Mouse (Mus musculus): ENCODE measurements around the gene Gria1. TPM values are rescaled to one million over a fixed set of nuclear protein-coding genes. Genes with fewer than 3 reads are reported as not detected.

The Gria1 gene
- polyA plus RNA-seq, 1 experiment from 2014 or later = 21.3 TPM

GRCm38 (mm10) chr11:57189391-57189790 lies 178.2 kb downstream of the Gria1 start:
- H3K27me3 ChIP-seq = no peaks in the 10 kb centered on the region
- 89% methylated on average over 8 of the region's 8 CpGs for WGBS
- ATAC-seq = no peak

GRCm38 (mm10) chr11:57194746-57195145 lies 183.6 kb downstream of the Gria1 start:
- H3K27ac ChIP-seq = no peak overlapping the region
- H3K4me3 ChIP-seq (replicated peaks) = no peak overlapping the region
- WGBS = 93% methylated on average over 5 of the region's 5 CpGs
- H3K4me1 ChIP-seq (replicated peaks) = peaks cover 5% of the 10 kb centered on the region; the same call in 1 of the 2 replicates
- H3K9me3 ChIP-seq = 0 out of 2 replicates have a peak, but pooled peaks cover 4% of the 10 kb centered on the region
- no peak overlapping the region for H3K9ac ChIP-seq (replicated peaks)
- no peak for ATAC-seq
- H3K36me3 ChIP-seq = no peaks in the 10 kb centered on the region
- H3K4me2 ChIP-seq (replicated peaks) = no peak overlapping the region
- H3K27me3 ChIP-seq = no peaks in the 10 kb centered on the region

More at GRCm38 (mm10) chr11:57189391-57189790, 178.2 kb downstream of the Gria1 start:
- no peak overlapping the region for H3K4me3 ChIP-seq (replicated peaks)
- H3K27ac ChIP-seq = no peak overlapping the region
- H3K4me2 ChIP-seq (replicated peaks) = no peak overlapping the region
- H3K36me3 ChIP-seq = no peaks in the 10 kb centered on the region
- no peaks in the 10 kb centered on the region for H3K4me1 ChIP-seq (replicated peaks)
- no peaks in the 10 kb centered on the region for H3K9me3 ChIP-seq
- H3K9ac ChIP-seq (replicated peaks) = no peak overlapping the region

- Histone ChIP-seq H3K27ac (no peak overlapping the region), H3K4me1 (replicated peaks) (peaks cover 9% of the 10 kb centered on the region), H3K9me3 (0 out of 2 replicates have a peak, but pooled peaks cover under 1% of the 10 kb centered on the region), H3K4me3 (replicated peaks) (no peak overlapping the region), H3K9ac (replicated peaks) (no peak overlapping the region), H3K27me3 (no peaks in the 10 kb centered on the region), H3K36me3 (no peaks in the 10 kb centered on the region), H3K4me2 (replicated peaks) (no peak overlapping the region)
- 81% methylated on average over 10 of the region's 10 CpGs for WGBS
- no peak for ATAC-seq
These were observed 190.2 kb downstream of the Gria1 start for GRCm38 (mm10) chr11:57201245-57201976.

GRCm38 (mm10) chr11:57204371-57204770 lies 193.2 kb downstream of the Gria1 start:
- Histone ChIP-seq H3K27me3 (no peaks in the 10 kb centered on the region), H3K36me3 (no peaks in the 10 kb centered on the region), H3K4me3 (replicated peaks) (no peak overlapping the region), H3K9ac (replicated peaks) (no peak overlapping the region), H3K4me2 (replicated peaks) (no peak overlapping the region), H3K27ac (peak overlapping the region; percentile 49; the same call in 1 of the 2 replicates), H3K9me3 (no peaks in the 10 kb centered on the region), H3K4me1 (replicated peaks) (peaks cover 5% of the 10 kb centered on the region)
- WGBS = 43% methylated on average over 6 of the region's 6 CpGs
- ATAC-seq = no peak

- H3K9me3 ChIP-seq = no peaks in the 10 kb centered on the region
- H3K4me2 ChIP-seq (replicated peaks) = no peak overlapping the region
- no peak for ATAC-seq
- no peak overlapping the region for H3K4me3 ChIP-seq (replicated peaks)
- no peak overlapping the region for H3K9ac ChIP-seq (replicated peaks)
- H3K27ac ChIP-seq = no peak overlapping the region
- H3K36me3 ChIP-seq = no peaks in the 10 kb centered on the region
- H3K27me3 ChIP-seq = no peaks in the 10 kb centered on the region
- H3K4me1 ChIP-seq (replicated peaks) = peaks cover 11% of the 10 kb centered on the region
These were observed 196.1 kb downstream of the Gria1 start for GRCm38 (mm10) chr11:57207260-57207659.

- no peaks in the 10 kb centered on the region for H3K36me3 ChIP-seq
- H3K4me1 ChIP-seq (replicated peaks) = 0 out of 2 replicates have a peak, but pooled peaks cover 7% of the 10 kb centered on the region
- H3K9ac ChIP-seq (replicated peaks) = no peak overlapping the region
- H3K4me3 ChIP-seq (replicated peaks) = no peak overlapping the region
- 91% methylated on average over 7 of the region's 7 CpGs for WGBS
- H3K4me2 ChIP-seq (replicated peaks) = no peak overlapping the region
- H3K27me3 ChIP-seq = no peaks in the 10 kb centered on the region
- H3K27ac ChIP-seq = no peak overlapping the region
- H3K9me3 ChIP-seq = no peaks in the 10 kb centered on the region
- ATAC-seq = no peak
These were observed 202.9 kb downstream of the Gria1 start for GRCm38 (mm10) chr11:57214079-57214478.

- Histone ChIP-seq H3K27ac (no peak overlapping the region), H3K4me2 (replicated peaks) (no peak overlapping the region), H3K4me1 (replicated peaks) (0 out of 2 replicates have a peak, but pooled peaks cover 7% of the 10 kb centered on the region), H3K27me3 (no peaks in the 10 kb centered on the region), H3K9ac (replicated peaks) (no peak overlapping the region), H3K36me3 (no peaks in the 10 kb centered on the region), H3K9me3 (no peaks in the 10 kb centered on the region), H3K4me3 (replicated peaks) (no peak overlapping the region)
- 80% methylated on average over 5 of the region's 5 CpGs for WGBS
- no peak for ATAC-seq
These were observed 203.4 kb downstream of the Gria1 start for GRCm38 (mm10) chr11:57214583-57214982.

GRCm38 (mm10) chr11:57222797-57223569 lies 211.8 kb downstream of the Gria1 start:
- no peak overlapping the region for H3K9ac ChIP-seq (replicated peaks)

GRCm38 (mm10) chr11:57235446-57235845 lies 224.3 kb downstream of the Gria1 start:
- no peak overlapping the region for H3K27ac ChIP-seq
- H3K4me2 ChIP-seq (replicated peaks) = no peak overlapping the region
- 97% methylated on average over 2 of the region's 2 CpGs for WGBS
- peaks cover 8% of the 10 kb centered on the region for H3K4me1 ChIP-seq (replicated peaks)
- H3K27me3 ChIP-seq = no peaks in the 10 kb centered on the region
- no peaks in the 10 kb centered on the region; the same call in 1 of the 2 replicates for H3K36me3 ChIP-seq
- no peaks in the 10 kb centered on the region for H3K9me3 ChIP-seq
- no peak overlapping the region for H3K4me3 ChIP-seq (replicated peaks)
- no peak overlapping the region for H3K9ac ChIP-seq (replicated peaks)
- ATAC-seq = no peak

More at GRCm38 (mm10) chr11:57222797-57223569, 211.8 kb downstream of the Gria1 start:
- Histone ChIP-seq H3K36me3 (no peaks in the 10 kb centered on the region), H3K27ac (0 out of 2 replicates have a peak overlapping the region, but pooled peaks have one; percentile 40), H3K9me3 (no peaks in the 10 kb centered on the region), H3K4me1 (replicated peaks) (0 out of 2 replicates have a peak, but pooled peaks cover 2% of the 10 kb centered on the region), H3K4me3 (replicated peaks) (no peak overlapping the region), H3K4me2 (replicated peaks) (no peak overlapping the region), H3K27me3 (no peaks in the 10 kb centered on the region)
- WGBS = 11% methylated on average over 8 of the region's 8 CpGs
- ATAC-seq = peak; percentile 67

- ATAC-seq = no peak
- H3K4me1 ChIP-seq (replicated peaks) = peaks cover 16% of the 10 kb centered on the region
- WGBS = 84% methylated on average over 1 of the region's 1 CpGs
- H3K27me3 ChIP-seq = no peaks in the 10 kb centered on the region
- H3K9me3 ChIP-seq = no peaks in the 10 kb centered on the region
- H3K4me2 ChIP-seq (replicated peaks) = no peak overlapping the region
- H3K27ac ChIP-seq = no peak overlapping the region
- H3K4me3 ChIP-seq (replicated peaks) = no peak overlapping the region
- no peak overlapping the region for H3K9ac ChIP-seq (replicated peaks)
- H3K36me3 ChIP-seq = no peaks in the 10 kb centered on the region; the same call in 1 of the 2 replicates
These were observed 225.2 kb downstream of the Gria1 start for GRCm38 (mm10) chr11:57236431-57236830.

GRCm38 (mm10) chr11:57239758-57240157 lies 228.6 kb downstream of the Gria1 start:
- Histone ChIP-seq H3K9me3 (no peaks in the 10 kb centered on the region), H3K4me3 (replicated peaks) (no peak overlapping the region), H3K4me2 (replicated peaks) (no peak overlapping the region), H3K27me3 (no peaks in the 10 kb centered on the region), H3K27ac (no peak overlapping the region), H3K9ac (replicated peaks) (no peak overlapping the region), H3K36me3 (no peaks in the 10 kb centered on the region; the same call in 1 of the 2 replicates), H3K4me1 (replicated peaks) (peaks cover 21% of the 10 kb centered on the region)
- ATAC-seq = no peak
- whole genome bisulfite sequencing = 17% methylated on average over 3 of the region's 3 CpGs

- Histone ChIP-seq H3K27ac (no peak overlapping the region), H3K4me2 (replicated peaks) (no peak overlapping the region), H3K9ac (replicated peaks) (no peak overlapping the region), H3K9me3 (no peaks in the 10 kb centered on the region), H3K4me1 (replicated peaks) (peaks cover 21% of the 10 kb centered on the region), H3K36me3 (no peaks in the 10 kb centered on the region), H3K27me3 (no peaks in the 10 kb centered on the region), H3K4me3 (replicated peaks) (no peak overlapping the region)
- ATAC-seq = no peak
These were observed 232.6 kb downstream of the Gria1 start for GRCm38 (mm10) chr11:57243835-57244234.

Measured in midbrain, embryonic 13.5 days (tissue).